Mouse (Mus musculus): Measurements from ENCODE around the gene Syn3. TPM values are rescaled to one million over a fixed set of nuclear protein-coding genes. Genes with fewer than 3 reads are reported as not detected.

The Syn3 gene
- polyA plus RNA-seq, 1 experiment = 3.3 TPM

GRCm38 (mm10) chr10:86480711-86481110, 18.0 kb downstream of the Syn3 start:
- Histone ChIP-seq H3K27ac (ENCODE audit: insufficient read depth, low read depth, low read length) (no peak overlapping the region), H3K27me3 (replicated peaks; ENCODE audit: control insufficient read depth, insufficient read depth, low read length) (no peaks in the 10 kb centered on the region), H3K36me3 (ENCODE audit: control insufficient read depth, insufficient read depth, low read length) (no peaks in the 10 kb centered on the region), H3K4me1 (ENCODE audit: control insufficient read depth, insufficient read depth, low read length) (no peaks in the 10 kb centered on the region), H3K4me3 (ENCODE audit: insufficient read depth, low read depth, low read length) (no peak overlapping the region)
- DNase-seq = no peak
- TF ChIP-seq POLR2A (IDR thresholded peaks at IDR 0.05; ENCODE audit: low read depth, low read length) = no peak
- TF ChIP-seq CTCF (conservative IDR thresholded peaks at IDR 0.05; ENCODE audit: insufficient read depth, insufficient read length, low read depth, low read length) = no peak
- 93% methylated on average over 6 of the region's 6 CpGs for WGBS

GRCm38 (mm10) chr10:86479718-86480121, 19.0 kb downstream of the Syn3 start:
- no peak overlapping the region for H3K4me3 ChIP-seq (ENCODE audit: insufficient read depth, low read depth, low read length)
- no peaks in the 10 kb centered on the region for H3K4me1 ChIP-seq (ENCODE audit: control insufficient read depth, insufficient read depth, low read length)
- no peaks in the 10 kb centered on the region for H3K36me3 ChIP-seq (ENCODE audit: control insufficient read depth, insufficient read depth, low read length)
- WGBS = 27% methylated on average over 4 of the region's 4 CpGs
- H3K27me3 ChIP-seq (replicated peaks; ENCODE audit: control insufficient read depth, insufficient read depth, low read length) = no peaks in the 10 kb centered on the region
- no peak overlapping the region for H3K27ac ChIP-seq (ENCODE audit: insufficient read depth, low read depth, low read length)
- peak; percentile 9 for DNase-seq
- TF ChIP-seq CTCF (conservative IDR thresholded peaks at IDR 0.05; ENCODE audit: insufficient read depth, insufficient read length, low read depth, low read length) = no peak
- TF ChIP-seq POLR2A (IDR thresholded peaks at IDR 0.05; ENCODE audit: low read depth, low read length) = no peak

- TF ChIP-seq CTCF (conservative IDR thresholded peaks at IDR 0.05; ENCODE audit: insufficient read depth, insufficient read length, low read depth, low read length) = no peak
- TF ChIP-seq POLR2A (IDR thresholded peaks at IDR 0.05; ENCODE audit: low read depth, low read length) = no peak
- Histone ChIP-seq H3K4me3 (ENCODE audit: insufficient read depth, low read depth, low read length) (no peak overlapping the region), H3K4me1 (ENCODE audit: control insufficient read depth, insufficient read depth, low read length) (no peaks in the 10 kb centered on the region), H3K27me3 (replicated peaks; ENCODE audit: control insufficient read depth, insufficient read depth, low read length) (no peaks in the 10 kb centered on the region), H3K36me3 (ENCODE audit: control insufficient read depth, insufficient read depth, low read length) (no peaks in the 10 kb centered on the region), H3K27ac (ENCODE audit: insufficient read depth, low read depth, low read length) (no peak overlapping the region)
- WGBS = 90% methylated on average over 7 of the region's 7 CpGs
- no peak for DNase-seq
Observed at GRCm38 (mm10) chr10:86476720-86477119, 22.0 kb downstream of the Syn3 start.

GRCm38 (mm10) chr10:86475270-86475669, 23.4 kb downstream of the Syn3 start:
- no peak overlapping the region for H3K4me3 ChIP-seq (ENCODE audit: insufficient read depth, low read depth, low read length)
- no peak for TF ChIP-seq POLR2A (IDR thresholded peaks at IDR 0.05; ENCODE audit: low read depth, low read length)
- TF ChIP-seq CTCF (conservative IDR thresholded peaks at IDR 0.05; ENCODE audit: insufficient read depth, insufficient read length, low read depth, low read length) = no peak
- H3K36me3 ChIP-seq (ENCODE audit: control insufficient read depth, insufficient read depth, low read length) = no peaks in the 10 kb centered on the region
- 86% methylated on average over 5 of the region's 5 CpGs for WGBS
- H3K27me3 ChIP-seq (replicated peaks; ENCODE audit: control insufficient read depth, insufficient read depth, low read length) = no peaks in the 10 kb centered on the region
- no peaks in the 10 kb centered on the region for H3K4me1 ChIP-seq (ENCODE audit: control insufficient read depth, insufficient read depth, low read length)
- no peak for DNase-seq
- H3K27ac ChIP-seq (ENCODE audit: insufficient read depth, low read depth, low read length) = no peak overlapping the region

GRCm38 (mm10) chr10:86474176-86475154, 24.2 kb downstream of the Syn3 start:
- no peak overlapping the region for H3K27ac ChIP-seq (ENCODE audit: insufficient read depth, low read depth, low read length)
- DNase-seq = no peak
- H3K4me3 ChIP-seq (ENCODE audit: insufficient read depth, low read depth, low read length) = no peak overlapping the region
- WGBS = 67% methylated on average over 8 of the region's 8 CpGs
- TF ChIP-seq POLR2A (IDR thresholded peaks at IDR 0.05; ENCODE audit: low read depth, low read length) (no peak), CTCF (conservative IDR thresholded peaks at IDR 0.05; ENCODE audit: insufficient read depth, insufficient read length, low read depth, low read length) (no peak)
- no peaks in the 10 kb centered on the region for H3K36me3 ChIP-seq (ENCODE audit: control insufficient read depth, insufficient read depth, low read length)
- no peaks in the 10 kb centered on the region for H3K27me3 ChIP-seq (replicated peaks; ENCODE audit: control insufficient read depth, insufficient read depth, low read length)
- no peaks in the 10 kb centered on the region; the same call in 1 of the 2 replicates for H3K4me1 ChIP-seq (ENCODE audit: control insufficient read depth, insufficient read depth, low read length)

- TF ChIP-seq CTCF (conservative IDR thresholded peaks at IDR 0.05; ENCODE audit: insufficient read depth, insufficient read length, low read depth, low read length) (peak; percentile 82), POLR2A (IDR thresholded peaks at IDR 0.05; ENCODE audit: low read depth, low read length) (no peak)
- H3K4me3 ChIP-seq (ENCODE audit: insufficient read depth, low read depth, low read length) = no peak overlapping the region
- 44% methylated on average over 3 of the region's 3 CpGs for WGBS
- H3K36me3 ChIP-seq (ENCODE audit: control insufficient read depth, insufficient read depth, low read length) = no peaks in the 10 kb centered on the region
- no peak overlapping the region for H3K27ac ChIP-seq (ENCODE audit: insufficient read depth, low read depth, low read length)
- no peaks in the 10 kb centered on the region; the same call in 1 of the 2 replicates for H3K4me1 ChIP-seq (ENCODE audit: control insufficient read depth, insufficient read depth, low read length)
- no peaks in the 10 kb centered on the region for H3K27me3 ChIP-seq (replicated peaks; ENCODE audit: control insufficient read depth, insufficient read depth, low read length)
- peak; percentile 60 for DNase-seq
Observed at GRCm38 (mm10) chr10:86473637-86474154, 25.0 kb downstream of the Syn3 start.
